Mouse (Mus musculus) forebrain, embryonic 11.5 days (tissue): ENCODE data around the gene Ttll11. TPM values are rescaled to one million over a fixed set of nuclear protein-coding genes. Genes with fewer than 3 reads are reported as not detected.

ENCODE experiments used
- ATAC-seq: fragments of 200-750 bp; cut with Nextera tagmentation; replicated peaks from 2 replicates; pipeline ENCODE4 v1.8.0; 2017; ENCODE audit warnings: moderate TSS enrichment; ENCODE audit not compliant: low FRiP score
- DNase-seq: peaks from one replicate; pipeline ENCODE4 v3.0.0-alpha.2; 2017; ENCODE audit warnings: low spot score
- H3K27ac ChIP-seq: fragments of 300-500 bp; sonication (generic); 2 replicates; pipeline ENCODE4 v1.5.1; 2014; ENCODE audit warnings: low read depth, low read length
- H3K27me3 ChIP-seq: fragments of 300-500 bp; sonication (generic); 2 replicates; pipeline ENCODE4 v1.6.1; 2014; ENCODE audit warnings: mild to moderate bottlenecking, low read length, mixed read lengths; ENCODE audit not compliant: control insufficient read depth, insufficient read depth
- H3K36me3 ChIP-seq: fragments of 300-500 bp; sonication (generic); 2 replicates; pipeline ENCODE4 v1.6.1; 2014; ENCODE audit warnings: mild to moderate bottlenecking, low read length, moderate library complexity, mixed read lengths; ENCODE audit not compliant: control insufficient read depth, insufficient read depth
- H3K4me1 ChIP-seq: fragments of 300-500 bp; sonication (generic); replicated peaks from 2 replicates; pipeline ENCODE4 v1.6.1; 2014; ENCODE audit warnings: low read length, mixed read lengths; ENCODE audit not compliant: control insufficient read depth, insufficient read depth
- H3K4me2 ChIP-seq: fragments of 300-500 bp; sonication (generic); 2 replicates; pipeline ENCODE4 v1.6.1; 2014; ENCODE audit warnings: low read depth, mild to moderate bottlenecking, low read length, moderate library complexity, mixed read lengths; ENCODE audit not compliant: severe bottlenecking
- H3K4me3 ChIP-seq: fragments of 300-500 bp; sonication (generic); 2 replicates; pipeline ENCODE4 v1.5.1; 2014; ENCODE audit warnings: low read depth, low read length
- H3K9ac ChIP-seq: fragments of 300-500 bp; sonication (generic); 2 replicates; pipeline ENCODE4 v1.6.1; 2014; ENCODE audit warnings: low read length
- H3K9me3 ChIP-seq: fragments of 300-500 bp; sonication (generic); 2 replicates; pipeline ENCODE4 v1.6.1; 2016; ENCODE audit warnings: low read length, mixed read lengths; ENCODE audit not compliant: control insufficient read depth
- WGBS: fragments of 180-500 bp; shearing (Covaris S2); extraction: QIAGEN DNeasy Blood & Tissue Kit; methylation state at CpG from one replicate; pipeline ENCODE4 v1.1.7; 2014; 5-methylcytosine and 5-hydroxymethylcytosine counted together
- polyA plus RNA-seq: library from polyadenylated mRNA; unstranded; fragments of >200 nt; fragmentation: Nextera tagmentation; extraction: Ambion mirVana; gene quantifications from 2 replicates; pipeline ENCODE4 v1.2.1, GENCODE M21; 2014

Gene Ttll11
- polyA plus RNA-seq, 1 experiment from 2014 or later: 2.3 TPM

GRCm38 (mm10) chr2:35981872-35982271, 2.2 kb upstream of the Ttll11 start:
- DNase-seq (no peak), ATAC-seq (no peak)
- no peak overlapping the region for H3K4me3 ChIP-seq
- no peaks in the 10 kb centered on the region for H3K9me3 ChIP-seq
- no peak overlapping the region for H3K9ac ChIP-seq
- 88% methylated on average over 3 of the region's 3 CpGs for WGBS
- H3K4me2 ChIP-seq: no peak overlapping the region
- H3K27ac ChIP-seq: no peak overlapping the region
- no peaks in the 10 kb centered on the region for H3K36me3 ChIP-seq
- no peaks in the 10 kb centered on the region for H3K27me3 ChIP-seq
- 0 out of 2 replicates have a peak, but pooled peaks cover 2% of the 10 kb centered on the region for H3K4me1 ChIP-seq

- Histone ChIP-seq H3K27ac (no peak overlapping the region), H3K27me3 (no peaks in the 10 kb centered on the region), H3K4me3 (peak overlapping the region; percentile 77), H3K36me3 (no peaks in the 10 kb centered on the region), H3K9me3 (no peaks in the 10 kb centered on the region), H3K4me2 (peak overlapping the region; percentile 74), H3K9ac (peak overlapping the region; percentile 83), H3K4me1 (0 out of 2 replicates have a peak, but pooled peaks cover 2% of the 10 kb centered on the region)
- DNase-seq (peak; percentile 73), ATAC-seq (peak; percentile 70)
- WGBS: under 1% methylated on average over 69 of the region's 76 CpGs
Observed at GRCm38 (mm10) chr2:35978941-35979643, 621 bp downstream of the Ttll11 start.

GRCm38 (mm10) chr2:35978276-35978933, 1.3 kb downstream of the Ttll11 start:
- Histone ChIP-seq H3K9me3 (no peaks in the 10 kb centered on the region), H3K4me2 (peak overlapping the region; percentile 74), H3K36me3 (no peaks in the 10 kb centered on the region), H3K4me1 (0 out of 2 replicates have a peak, but pooled peaks cover 2% of the 10 kb centered on the region), H3K27me3 (no peaks in the 10 kb centered on the region), H3K27ac (no peak overlapping the region), H3K9ac (peak overlapping the region; percentile 83), H3K4me3 (peak overlapping the region; percentile 77)
- ATAC-seq: no peak; the same call in 1 of the 2 replicates
- no peak for DNase-seq
- 27% methylated on average over 15 of the region's 15 CpGs for WGBS

GRCm38 (mm10) chr2:35977749-35978148, 2.0 kb downstream of the Ttll11 start:
- no peaks in the 10 kb centered on the region for H3K9me3 ChIP-seq
- WGBS: 93% methylated on average over 3 of the region's 3 CpGs

GRCm38 (mm10) chr2:35972259-35973001, 7.3 kb downstream of the Ttll11 start:
- no peak overlapping the region for H3K4me2 ChIP-seq
- no peaks in the 10 kb centered on the region for H3K9me3 ChIP-seq
- DNase-seq (no peak), ATAC-seq (no peak)
- H3K36me3 ChIP-seq: no peaks in the 10 kb centered on the region
- no peaks in the 10 kb centered on the region for H3K4me1 ChIP-seq
- H3K4me3 ChIP-seq: no peak overlapping the region
- WGBS: 68% methylated on average over 6 of the region's 6 CpGs
- H3K27me3 ChIP-seq: no peaks in the 10 kb centered on the region
- no peak overlapping the region for H3K27ac ChIP-seq
- no peak overlapping the region for H3K9ac ChIP-seq

More at GRCm38 (mm10) chr2:35977749-35978148, 2.0 kb downstream of the Ttll11 start:
- Histone ChIP-seq H3K4me3 (no peak overlapping the region), H3K4me1 (0 out of 2 replicates have a peak, but pooled peaks cover 2% of the 10 kb centered on the region), H3K4me2 (no peak overlapping the region), H3K9ac (no peak overlapping the region), H3K36me3 (no peaks in the 10 kb centered on the region), H3K27ac (no peak overlapping the region), H3K27me3 (no peaks in the 10 kb centered on the region)
- DNase-seq: no peak
- ATAC-seq: no peak

- Histone ChIP-seq H3K9me3 (no peaks in the 10 kb centered on the region), H3K4me2 (no peak overlapping the region), H3K4me1 (no peaks in the 10 kb centered on the region), H3K27me3 (no peaks in the 10 kb centered on the region), H3K36me3 (no peaks in the 10 kb centered on the region), H3K4me3 (no peak overlapping the region), H3K9ac (no peak overlapping the region), H3K27ac (no peak overlapping the region)
- no peak for DNase-seq
- WGBS: 91% methylated on average over 10 of the region's 10 CpGs
- ATAC-seq: no peak
Observed at GRCm38 (mm10) chr2:35965883-35966513, 13.7 kb downstream of the Ttll11 start.

GRCm38 (mm10) chr2:35963280-35963679, 16.4 kb downstream of the Ttll11 start:
- no peak overlapping the region for H3K4me2 ChIP-seq
- no peaks in the 10 kb centered on the region for H3K36me3 ChIP-seq
- H3K4me3 ChIP-seq: no peak overlapping the region
- ATAC-seq (no peak), DNase-seq (no peak)
- no peaks in the 10 kb centered on the region for H3K27me3 ChIP-seq
- H3K4me1 ChIP-seq: no peaks in the 10 kb centered on the region
- no peaks in the 10 kb centered on the region for H3K9me3 ChIP-seq
- H3K9ac ChIP-seq: no peak overlapping the region
- WGBS: 76% methylated on average over 2 of the region's 2 CpGs
- no peak overlapping the region for H3K27ac ChIP-seq

GRCm38 (mm10) chr2:35961593-35962127, 18.1 kb downstream of the Ttll11 start:
- DNase-seq (no peak), ATAC-seq (no peak)
- 90% methylated on average over 3 of the region's 3 CpGs for WGBS
- no peaks in the 10 kb centered on the region for H3K27me3 ChIP-seq
- no peak overlapping the region for H3K4me2 ChIP-seq
- H3K9me3 ChIP-seq: no peaks in the 10 kb centered on the region
- H3K36me3 ChIP-seq: no peaks in the 10 kb centered on the region
- no peaks in the 10 kb centered on the region; the same call in 1 of the 2 replicates for H3K4me1 ChIP-seq
- no peak overlapping the region for H3K9ac ChIP-seq
- H3K27ac ChIP-seq: no peak overlapping the region
- H3K4me3 ChIP-seq: no peak overlapping the region
